Mouse (Mus musculus) c-Kit-negative CD71-positive TER-119-positive erythroid progenitor cells, embryonic 14.5 days (primary cell): Measurements from ENCODE around the gene Dll4.

Source experiments
- DNase-seq: peaks from one replicate; pipeline ENCODE4 v3.0.0-alpha.2; 2013; ENCODE audit warnings: low read depth, low spot score

The Dll4 gene

GRCm38 (mm10) chr2:119325568-119326143, at the start of gene Dll4:
Gene Dll4, plus strand, starts transcription at chr2:119325784.
- DNase-seq, result no peak

GRCm38 (mm10) chr2:119276926-119277325, 48.7 kb upstream of the Dll4 start:
- DNase-seq, result no peak

GRCm38 (mm10) chr2:119277810-119278209, 47.8 kb upstream of the Dll4 start:
- no peak for DNase-seq

- DNase-seq, result no peak
Measured at GRCm38 (mm10) chr2:119281899-119282565, 43.6 kb upstream of the Dll4 start.

- no peak for DNase-seq
Measured at GRCm38 (mm10) chr2:119287372-119287771, 38.2 kb upstream of the Dll4 start.

GRCm38 (mm10) chr2:119288270-119288882, 37.2 kb upstream of the Dll4 start, which contains the start of gene Vps18:
Gene Vps18, plus strand, starts transcription at chr2:119288740.
- peak; percentile 95 for DNase-seq

- DNase-seq, result no peak
Measured at GRCm38 (mm10) chr2:119289014-119289416, 36.6 kb upstream of the Dll4 start.

GRCm38 (mm10) chr2:119292281-119292680, 33.3 kb upstream of the Dll4 start:
- DNase-seq, result no peak

- DNase-seq, result no peak
Measured at GRCm38 (mm10) chr2:119292852-119293251, 32.7 kb upstream of the Dll4 start.

GRCm38 (mm10) chr2:119293311-119293710, 32.3 kb upstream of the Dll4 start:
- DNase-seq, result no peak

GRCm38 (mm10) chr2:119293776-119294390, 31.7 kb upstream of the Dll4 start:
- no peak for DNase-seq

GRCm38 (mm10) chr2:119294411-119294810, 31.2 kb upstream of the Dll4 start:
- no peak for DNase-seq

GRCm38 (mm10) chr2:119296756-119297155, 28.8 kb upstream of the Dll4 start:
- DNase-seq, result no peak

- no peak for DNase-seq
Measured at GRCm38 (mm10) chr2:119297506-119297905, 28.1 kb upstream of the Dll4 start.

- DNase-seq, result peak; percentile 30
Measured at GRCm38 (mm10) chr2:119298330-119298729, 27.3 kb upstream of the Dll4 start.

GRCm38 (mm10) chr2:119298839-119299238, 26.7 kb upstream of the Dll4 start:
- no peak for DNase-seq

GRCm38 (mm10) chr2:119299981-119300818, 25.4 kb upstream of the Dll4 start:
- DNase-seq, result peak; percentile 91

GRCm38 (mm10) chr2:119300819-119301493, 24.6 kb upstream of the Dll4 start:
- DNase-seq, result no peak

- no peak for DNase-seq
Measured at GRCm38 (mm10) chr2:119302876-119303275, 22.7 kb upstream of the Dll4 start.

- DNase-seq, result no peak
Measured at GRCm38 (mm10) chr2:119304391-119304790, 21.2 kb upstream of the Dll4 start.

- DNase-seq, result no peak
Measured at GRCm38 (mm10) chr2:119304798-119305208, 20.8 kb upstream of the Dll4 start.
